Mouse (Mus musculus): ENCODE data around the gene Prkab2.

Prkab2 gene

DNA sequence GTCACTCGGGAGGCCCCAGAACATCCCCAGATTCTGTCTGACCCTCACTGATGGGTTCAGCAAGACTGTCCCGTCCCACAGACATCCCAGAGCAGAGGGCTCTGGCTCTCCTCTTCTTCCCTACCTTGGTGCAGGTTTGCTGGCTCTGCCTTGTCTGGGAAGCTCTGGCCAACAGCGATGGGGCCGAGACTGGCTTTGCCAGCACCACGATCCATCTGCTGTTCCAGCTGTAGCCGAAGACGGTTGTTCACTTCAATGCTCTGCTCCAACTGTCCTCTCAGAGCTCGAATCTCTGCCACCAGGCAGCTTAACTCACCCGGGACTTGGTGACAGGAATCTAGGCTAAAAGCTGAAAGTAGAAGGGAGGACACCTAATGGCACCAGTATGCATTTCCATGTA is 38.9 kb downstream of the Prkab2 start:
- DNase-seq, result no peak

DNA sequence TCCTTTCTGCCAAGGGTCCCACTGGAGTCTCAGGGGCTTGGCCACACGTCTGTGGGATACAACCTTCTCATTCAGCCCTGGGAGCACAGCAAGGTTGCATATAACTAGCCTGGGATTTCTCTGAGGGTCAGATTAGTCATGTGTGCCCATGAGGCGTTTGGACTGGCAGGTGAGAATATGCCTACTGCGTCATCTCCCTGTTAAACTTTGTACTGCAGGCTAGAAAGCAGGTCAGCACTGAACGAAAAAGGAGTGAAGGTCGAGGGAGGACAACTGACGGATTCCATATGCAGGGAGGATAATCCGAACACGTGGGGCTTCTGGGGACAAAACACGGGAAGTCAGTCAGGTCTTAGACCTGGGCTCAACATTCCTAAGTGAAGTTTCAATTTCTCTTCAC is 39.3 kb downstream of the Prkab2 start:
- no peak for DNase-seq

DNA sequence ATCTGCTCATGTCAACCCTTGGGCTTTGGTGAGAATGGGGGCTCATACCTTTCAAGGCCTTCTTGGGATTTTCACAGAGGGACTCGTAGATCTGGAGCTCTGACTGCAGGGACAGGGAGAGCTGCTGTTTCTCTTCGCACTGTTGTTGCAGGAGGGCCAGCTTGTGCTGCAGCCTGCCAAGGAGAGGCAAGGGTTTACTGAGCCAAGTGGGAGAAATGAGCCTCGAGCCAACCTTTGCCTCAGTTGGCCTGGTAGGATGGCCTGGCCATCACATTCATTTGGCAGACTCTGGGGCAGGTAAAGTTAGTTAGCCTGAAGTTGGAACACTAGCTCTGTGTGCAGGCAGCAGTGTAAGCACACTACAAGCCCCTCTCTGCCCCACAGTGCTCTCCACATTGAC is 41.1 kb downstream of the Prkab2 start:
- no peak for DNase-seq

DNA sequence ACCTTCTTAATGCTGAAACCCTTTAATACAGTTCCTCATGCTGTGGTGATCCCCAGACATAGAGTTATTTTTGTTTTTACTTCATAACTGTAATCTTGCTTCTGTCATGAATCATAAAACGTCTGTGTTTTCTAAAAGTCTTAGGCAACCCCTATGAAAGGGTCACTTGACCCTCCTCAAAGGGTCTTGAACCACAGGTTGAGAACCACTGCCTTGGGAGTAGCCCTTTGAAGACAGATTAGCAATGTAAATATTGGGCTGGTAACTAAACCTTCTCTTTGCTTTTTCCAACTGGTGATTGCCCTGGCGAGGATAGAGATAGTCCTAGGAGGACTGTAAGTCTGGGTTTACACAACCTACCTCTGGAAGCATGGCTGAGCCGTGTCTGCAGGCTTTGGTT is 43.2 kb downstream of the Prkab2 start:
- DNase-seq, result no peak

- no peak for DNase-seq
Measured at GRCm38 (mm10) chr3:97702448-97703080, 44.6 kb downstream of the Prkab2 start.

GRCm38 (mm10) chr3:97705508-97705907 is 47.5 kb downstream of the Prkab2 start:
- no peak for DNase-seq

DNA sequence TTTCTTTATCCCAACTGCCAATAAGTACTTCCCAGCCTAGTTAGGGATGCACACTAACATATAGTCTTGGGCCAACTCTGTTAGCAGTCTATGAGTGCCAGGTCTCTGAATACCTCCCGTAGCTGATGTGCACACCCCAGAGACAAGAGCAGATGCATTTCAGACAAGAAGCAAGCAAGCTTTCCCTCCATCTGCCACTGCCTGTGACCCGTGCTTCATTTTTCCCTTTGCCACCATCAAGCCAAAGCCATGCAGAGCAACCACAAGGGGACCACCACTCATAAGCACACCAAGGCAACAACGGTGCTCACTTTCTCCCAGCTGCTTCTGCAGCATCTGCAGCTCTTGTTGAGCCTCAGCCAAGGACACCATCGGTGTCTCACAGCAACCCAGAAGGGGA is 48.6 kb downstream of the Prkab2 start:
- DNase-seq, result no peak

DNA sequence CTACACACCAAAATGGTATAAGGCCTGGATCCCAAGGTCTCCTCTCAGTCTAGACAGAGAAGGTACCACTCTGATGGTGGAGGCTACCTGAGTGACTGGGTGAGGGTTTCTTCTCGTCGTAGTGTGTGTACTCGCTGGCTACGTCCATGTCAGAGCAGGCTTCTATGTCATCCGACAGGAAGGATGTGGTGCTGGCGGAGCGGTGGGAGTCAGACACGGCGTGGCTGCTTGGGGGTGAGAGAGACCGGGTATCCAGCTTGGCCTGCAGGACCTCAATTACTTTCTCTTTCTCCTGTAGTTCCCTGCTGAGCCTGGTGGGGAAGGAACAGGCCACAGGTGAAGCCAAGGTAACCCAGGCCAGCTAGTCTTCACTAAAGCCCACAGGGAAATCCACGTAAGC is 52.1 kb downstream of the Prkab2 start:
- no peak for DNase-seq

- DNase-seq, result no peak
Measured at GRCm38 (mm10) chr3:97710881-97711280, 52.9 kb downstream of the Prkab2 start.

DNA sequence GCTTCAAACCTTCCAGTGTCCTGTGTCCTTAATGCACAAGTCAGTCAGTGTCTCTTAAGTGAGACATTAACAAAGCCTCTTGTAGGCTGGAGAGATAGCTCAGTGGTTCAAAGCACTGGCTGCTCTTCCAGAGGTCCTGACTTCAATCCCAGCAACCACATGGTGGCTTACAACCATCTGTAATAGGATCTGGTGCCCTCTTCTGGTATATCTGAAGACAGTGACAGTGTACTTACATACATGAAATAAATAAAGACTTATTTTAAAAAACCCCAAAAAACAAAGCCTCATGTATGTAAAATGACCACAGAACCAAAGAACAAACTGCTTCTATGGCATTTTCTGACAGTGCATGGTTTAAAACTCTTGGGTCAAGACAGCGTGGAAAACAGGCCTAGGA is 57.9 kb downstream of the Prkab2 start:
- DNase-seq, result no peak

GRCm38 (mm10) chr3:97719116-97719515 is 61.1 kb downstream of the Prkab2 start:
- DNase-seq, result no peak

Measured in right cerebral cortex, postnatal 25 days (tissue).